ENCODE assay signal across 9 mouse cellular contexts in genomic region chr10:95142844-95143435, GRCm38 (mm10).
DNase-seq lines count a peak whose midpoint lies in the region; ATAC-seq lines count a peak whose summit lies in the region.
"Had no signal": no experiment of that assay in that cellular context is flagged by ENCODE, and none has a peak within 500 bp of the region (broad histone marks: within the 10 kb centered on the region; RNA-seq: fewer than 3 reads in every experiment).

No protein-coding gene starts in this region.

- H3K27ac ChIP-seq in hindbrain, embryonic 16.5 days (ENCODE audit: low read depth, low read length): peak overlapping the region; percentile 71

- H3K4me1 ChIP-seq in hindbrain, embryonic 16.5 days (ENCODE audit: control insufficient read depth, insufficient read depth, low read depth, low read length): peaks cover 27% of the 10 kb centered on the region

- H3K9me3 ChIP-seq in hindbrain, embryonic 16.5 days (ENCODE audit: control insufficient read depth, low read length): no peaks in the 10 kb centered on the region
- H3K9me3 ChIP-seq: megakaryocyte, embryonic 14.5 days had no signal

- H3K27me3 ChIP-seq in hindbrain, embryonic 16.5 days (replicated peaks; ENCODE audit: control insufficient read depth, insufficient read depth, low read length): no peaks in the 10 kb centered on the region
- H3K27me3 ChIP-seq: megakaryocyte, embryonic 14.5 days had no signal

- no peak overlapping the region for H3K4me3 ChIP-seq in hindbrain, embryonic 16.5 days (ENCODE audit: low read length)
- H3K4me3 ChIP-seq: megakaryocyte, embryonic 14.5 days had no signal

- intact Hi-C loops in gastrocnemius, postnatal 14 days (cut with DNase I; ENCODE audit: low total_unique reads): no loop called here

- peak overlapping the region; percentile 8; the same call in 1 of the 2 replicates for H3K9ac ChIP-seq in hindbrain, embryonic 16.5 days (ENCODE audit: low read depth, low read length)

- DNase-seq in adrenal gland, adult (ENCODE audit: inconsistent age in 2 of 2, low spot score in 1 of 2): peak; percentile 56 to 92
- DNase-seq in cerebellum, postnatal 4 days (ENCODE audit: low spot score in 2 of 2): peak; percentile 39 to 79
- DNase-seq in gastrocnemius, postnatal 14 days: peak; percentile 78
- DNase-seq in left cerebral cortex, adult 11 months (ENCODE audit: low spot score): peak; percentile 30
- DNase-seq in lung, postnatal 36 days: peak; percentile 78
- peak; percentile 61 for DNase-seq in right cerebral cortex, postnatal 14 days
- DNase-seq in thymus, postnatal 25 days: no peak

- peak overlapping the region; percentile 27 for H3K4me2 ChIP-seq in hindbrain, embryonic 16.5 days (ENCODE audit: low read length)

- 23% methylated on average over 11 of the region's 11 CpGs for WGBS in hindbrain, embryonic 16.5 days

- ATAC-seq in hindbrain, embryonic 16.5 days: peak; percentile 90

- H3K36me3 ChIP-seq in hindbrain, embryonic 16.5 days (ENCODE audit: control insufficient read depth, insufficient read depth, low read length): no peaks in the 10 kb centered on the region
